Mouse (Mus musculus): ENCODE measurements around the gene Myl3.

Myl3 gene

DNA sequence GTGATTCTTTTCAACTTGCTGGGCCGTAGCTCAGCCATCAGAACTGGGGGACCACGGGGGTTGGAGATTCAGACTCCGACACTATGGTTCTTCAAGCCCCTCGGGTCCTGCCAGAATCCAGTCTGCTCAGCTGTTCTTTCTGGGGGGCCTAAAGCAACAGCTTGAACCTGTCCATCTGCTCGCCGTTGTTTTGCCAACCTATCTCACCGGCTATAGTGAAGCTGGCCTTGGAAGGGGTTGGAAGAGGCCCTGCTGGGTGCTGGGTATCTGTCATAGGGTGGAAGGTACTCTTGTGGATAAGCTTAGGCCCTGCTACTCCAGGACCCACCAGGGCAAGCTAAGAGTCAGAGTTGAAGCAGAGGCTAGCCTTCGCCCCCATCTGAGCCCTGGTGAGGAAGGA, 19.2 kb downstream of the Myl3 start:
- no peak for DNase-seq (ENCODE audit: low read depth, low spot score)

DNA sequence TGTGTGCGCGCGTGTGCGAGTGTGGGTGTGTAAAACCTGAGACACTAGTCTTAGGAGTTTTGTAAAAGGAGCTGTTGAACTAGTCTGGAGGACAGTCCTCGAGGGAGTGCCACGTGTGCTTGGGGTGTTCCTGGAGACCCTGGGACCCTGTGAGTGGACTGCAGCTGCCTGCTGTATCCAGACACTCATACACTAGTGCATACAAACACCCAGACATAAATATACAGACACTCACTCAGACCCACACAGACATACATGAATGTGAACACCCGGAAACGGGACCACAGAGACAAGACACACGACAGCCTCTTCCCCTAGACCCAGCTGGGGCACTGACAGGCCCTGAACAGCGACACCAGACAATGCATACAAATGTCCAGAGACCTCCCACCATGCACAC, 21.1 kb downstream of the Myl3 start:
- no peak for DNase-seq (ENCODE audit: low read depth, low spot score)

DNA sequence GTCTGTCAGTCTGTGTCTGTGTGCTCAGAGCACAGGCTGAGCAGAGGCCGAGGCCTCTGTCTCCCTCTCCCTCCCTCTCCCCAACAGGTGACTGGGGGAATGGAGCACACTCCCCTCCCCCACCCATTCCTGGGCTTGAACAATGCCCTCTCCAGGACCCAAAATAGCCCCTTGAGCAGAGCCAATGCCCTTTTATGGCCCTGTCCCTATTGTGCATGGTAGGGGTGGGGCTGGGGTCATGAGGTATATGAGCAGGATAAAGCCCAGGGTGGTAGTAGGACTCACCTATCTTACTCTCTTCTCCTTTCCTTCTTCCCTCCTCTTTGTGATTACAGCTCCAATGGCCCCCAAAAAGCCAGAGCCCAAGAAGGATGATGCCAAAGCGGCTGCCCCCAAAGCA, 21.7 kb downstream of the Myl3 start:
- DNase-seq (ENCODE audit: low read depth, low spot score), result no peak

DNA sequence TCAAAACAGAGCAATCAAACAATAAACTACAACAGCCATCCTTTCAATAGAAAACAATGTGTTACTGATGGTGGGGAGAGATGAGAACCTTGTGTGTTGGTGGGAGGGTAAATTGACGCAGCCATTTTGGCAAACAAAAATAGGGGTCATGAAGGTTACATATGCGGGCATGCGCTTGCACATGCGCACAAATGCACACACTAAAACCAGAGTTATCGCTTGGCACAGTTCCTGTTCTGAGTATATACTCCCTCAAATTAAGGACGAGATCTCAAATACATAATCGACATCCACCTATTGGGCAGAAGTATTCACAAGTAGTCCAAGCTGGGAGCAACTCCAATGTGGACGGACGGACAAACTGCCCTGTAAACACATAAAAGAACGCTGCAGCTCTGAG, 30.7 kb downstream of the Myl3 start:
- no peak for DNase-seq (ENCODE audit: low read depth, low spot score)

DNA sequence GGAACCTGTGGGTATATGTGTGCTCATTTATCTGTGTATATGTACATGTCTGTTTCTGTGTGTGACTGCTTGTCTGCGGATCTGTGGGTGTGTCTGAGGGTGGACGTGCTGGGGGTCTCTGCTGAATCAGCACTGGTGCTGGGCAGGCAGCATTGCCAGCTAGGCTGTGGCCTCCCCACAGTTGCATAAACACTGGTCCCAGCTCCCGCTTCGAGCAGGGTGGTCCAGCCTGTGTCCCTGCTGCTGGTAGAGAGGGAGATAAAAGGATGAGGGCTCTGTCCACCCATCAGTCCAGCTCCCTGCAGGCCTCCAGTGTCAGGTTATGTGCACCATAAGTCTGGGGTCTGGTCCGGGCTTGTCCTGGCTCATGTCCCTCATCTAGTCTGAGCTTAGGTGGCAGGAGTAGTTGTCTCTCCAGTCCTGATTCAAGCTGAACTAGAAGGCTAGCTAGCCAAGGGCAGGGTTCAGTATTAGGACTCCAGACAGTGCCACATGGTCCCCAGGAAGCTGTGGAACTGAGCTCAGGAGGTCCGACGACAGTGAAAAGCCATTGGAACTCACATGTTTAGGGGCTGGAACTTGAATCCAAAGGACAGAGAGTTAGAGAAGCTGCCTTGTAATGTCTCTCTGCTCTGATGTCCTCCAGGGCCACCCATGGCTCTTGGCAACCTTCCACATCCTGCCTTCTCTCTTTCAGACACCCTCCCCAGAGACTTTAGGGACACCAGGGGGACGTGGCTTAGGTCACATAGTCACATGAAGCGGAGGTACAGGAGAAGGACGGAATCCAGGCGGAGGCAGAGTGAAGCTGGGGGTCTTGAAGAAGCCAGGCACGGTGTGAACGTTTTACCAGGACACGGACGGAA, 33.0 kb downstream of the Myl3 start:
- DNase-seq (ENCODE audit: low read depth, low spot score), result no peak

DNA sequence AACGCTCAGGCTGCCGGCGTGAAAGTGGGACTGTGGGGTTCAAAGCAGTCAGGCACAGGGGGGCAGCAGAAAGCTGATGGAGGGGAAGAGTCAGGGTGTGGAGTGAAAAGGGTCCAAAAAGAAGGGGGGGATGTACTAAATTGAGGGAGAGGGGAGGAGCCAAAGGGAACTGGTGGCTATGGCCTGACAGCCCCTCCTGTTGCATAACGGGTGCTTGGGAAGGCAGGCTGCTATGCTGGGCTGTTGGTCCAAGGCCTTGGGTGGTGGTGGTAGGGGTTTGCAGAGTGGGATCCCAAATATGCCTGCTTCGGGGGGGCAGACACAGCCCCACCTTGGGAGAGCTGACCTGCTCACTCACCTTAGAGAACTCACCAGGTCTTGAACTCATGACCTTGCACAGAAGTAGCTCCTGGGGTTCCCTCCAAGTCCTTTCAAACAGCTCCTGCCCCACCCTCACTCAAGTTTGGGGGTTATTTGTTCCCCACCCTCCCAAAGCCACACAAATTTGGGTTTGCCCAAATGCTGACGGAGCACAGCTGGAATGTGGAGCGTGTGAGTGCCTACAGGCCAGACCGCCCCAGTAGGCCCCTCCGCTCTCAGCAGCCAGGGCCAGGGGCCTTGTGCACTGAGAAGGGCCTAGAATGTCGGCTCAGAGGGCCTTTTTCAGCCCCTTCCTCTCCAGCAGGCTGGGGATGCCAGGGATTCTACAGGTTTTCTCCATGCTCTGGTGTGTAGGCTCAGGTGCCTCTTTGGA, 33.8 kb downstream of the Myl3 start:
- no peak for DNase-seq (ENCODE audit: low read depth, low spot score)

DNA sequence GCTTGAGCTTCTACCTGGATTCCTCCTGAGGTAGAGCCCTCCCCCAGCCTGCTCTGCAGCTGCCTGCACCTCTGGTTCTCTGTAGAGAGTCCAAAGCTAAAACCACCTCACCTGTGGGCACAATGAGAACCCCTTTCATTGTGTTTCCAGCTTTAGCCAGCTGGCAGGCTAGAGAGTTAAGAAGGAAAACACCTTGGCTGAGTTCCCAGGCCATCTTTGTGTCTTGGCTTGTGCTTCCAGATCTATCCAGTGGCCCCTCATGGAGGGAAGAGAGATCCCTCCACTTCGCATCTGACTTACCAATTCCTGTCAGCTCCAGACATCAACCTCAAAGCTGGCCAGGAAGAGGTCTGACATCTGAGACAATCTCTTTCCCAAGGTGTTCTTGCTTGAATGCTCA, 36.4 kb downstream of the Myl3 start:
- no peak for DNase-seq (ENCODE audit: low read depth, low spot score)

DNA sequence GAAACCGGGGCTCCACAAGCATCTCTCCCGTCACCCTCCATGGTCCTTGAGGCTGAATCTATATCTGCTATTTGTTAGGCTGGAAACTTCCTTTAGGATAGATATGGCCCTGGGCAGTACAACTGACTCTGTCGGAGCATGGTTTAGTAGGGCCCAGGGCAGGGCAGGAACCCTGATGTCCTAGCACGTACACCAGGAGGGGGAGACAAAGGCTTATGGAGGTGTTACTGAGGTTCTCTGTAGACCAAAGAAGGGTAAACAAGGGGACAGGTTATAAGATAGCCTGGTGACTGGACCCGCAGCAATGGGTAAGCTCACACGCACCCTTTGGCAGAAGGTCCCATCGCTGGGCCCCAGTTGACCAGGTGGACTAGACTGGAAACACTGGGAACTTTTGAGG, 36.9 kb downstream of the Myl3 start:
- no peak for DNase-seq (ENCODE audit: low read depth, low spot score)

DNA sequence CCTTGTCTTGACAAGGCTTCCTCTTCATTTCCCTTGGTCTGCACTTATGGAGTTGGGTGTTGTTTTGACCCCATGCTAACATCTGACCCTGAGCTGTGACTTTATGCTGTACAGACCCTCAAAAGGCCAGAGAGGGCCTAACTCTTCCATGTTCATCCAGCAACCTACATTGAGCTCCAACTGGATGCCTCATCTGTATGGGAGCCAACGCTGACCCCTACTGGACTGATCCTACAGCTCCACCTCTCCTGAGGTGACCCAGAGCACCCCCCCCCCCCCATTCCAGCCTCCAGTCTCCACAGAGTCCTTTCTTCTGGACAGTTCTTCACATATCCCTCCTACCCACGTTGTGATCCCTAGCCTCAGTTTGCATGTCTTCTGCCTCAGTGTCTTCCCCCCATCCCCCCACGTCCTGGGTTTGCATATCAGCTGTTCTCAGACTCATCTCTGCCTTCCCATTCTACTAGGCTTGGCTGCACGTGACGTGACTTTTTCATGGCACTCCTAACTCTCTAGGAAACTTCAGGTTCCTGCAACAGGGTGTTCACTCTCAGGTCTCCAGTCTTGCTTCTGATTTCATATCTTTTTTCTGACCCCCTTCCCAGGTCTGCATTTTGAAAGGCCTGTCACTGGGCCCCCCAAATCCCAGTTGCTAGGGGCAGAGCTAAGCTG, 37.7 kb downstream of the Myl3 start:
- peak; percentile 32 for DNase-seq (ENCODE audit: low read depth, low spot score)

DNA sequence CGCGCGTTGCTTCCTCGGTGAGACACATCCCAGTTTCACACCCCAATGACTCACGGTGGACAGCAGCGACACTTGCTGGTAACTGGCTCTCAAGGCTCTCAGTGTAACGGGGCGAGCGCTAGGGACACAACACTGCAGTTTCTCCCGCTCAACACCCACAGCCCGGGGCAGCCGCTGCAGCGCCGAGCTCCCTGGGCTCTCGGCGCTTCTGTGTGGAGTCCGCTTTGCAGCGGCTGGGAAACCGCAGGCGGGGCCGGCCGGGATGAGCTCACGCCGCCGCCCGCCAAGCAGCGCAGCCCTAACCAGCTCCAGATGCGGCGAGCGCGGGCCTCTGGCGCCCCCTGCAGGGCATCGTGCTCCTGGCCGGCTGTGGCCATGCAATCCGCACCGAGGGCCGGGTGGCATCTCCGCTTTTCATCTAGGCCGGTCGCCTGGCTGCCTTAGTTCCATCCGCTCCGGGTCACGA, 39.6 kb downstream of the Myl3 start:
- DNase-seq (ENCODE audit: low read depth, low spot score), result peak; percentile 92

DNA sequence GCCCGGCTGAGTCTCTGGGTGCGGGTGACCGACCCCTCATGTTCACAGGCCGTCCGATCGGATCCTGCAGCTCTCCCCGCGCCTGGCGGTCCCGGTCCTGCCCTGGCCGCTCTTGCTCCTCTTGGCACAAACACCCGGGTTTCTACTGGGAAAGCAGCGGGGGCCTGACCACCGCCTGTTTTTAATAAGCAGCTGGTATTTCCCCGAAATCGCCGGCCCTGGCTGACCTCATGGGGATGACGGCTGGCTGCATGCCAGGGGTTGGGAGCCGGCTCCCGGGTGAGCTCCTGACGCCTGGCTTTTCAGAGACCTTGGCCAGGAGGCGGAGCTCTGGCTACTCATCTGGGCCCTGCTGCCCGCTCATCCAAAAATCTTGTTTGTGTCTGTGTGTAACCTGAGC, 40.1 kb downstream of the Myl3 start:
- DNase-seq (ENCODE audit: low read depth, low spot score), result no peak

DNA sequence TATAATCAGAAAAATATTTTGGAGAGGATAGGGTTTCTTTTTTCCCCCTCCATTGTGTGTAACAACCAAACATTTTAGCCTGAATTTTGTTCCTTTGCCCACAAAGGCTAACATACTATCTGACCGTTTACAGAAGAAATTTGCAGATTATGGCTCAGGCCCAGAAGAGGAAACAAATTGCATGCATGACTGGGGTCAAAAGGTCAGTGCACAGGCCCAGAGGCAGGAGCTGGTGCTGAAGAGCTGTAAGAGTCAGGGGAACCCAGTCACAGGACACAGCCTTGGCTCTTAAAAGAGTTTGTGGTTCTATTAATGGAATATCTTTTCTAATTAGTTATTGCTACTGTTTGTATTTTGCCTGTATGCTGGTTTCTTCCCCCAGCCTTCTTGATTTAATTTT, 42.0 kb downstream of the Myl3 start:
- no peak for DNase-seq (ENCODE audit: low read depth, low spot score)

DNA sequence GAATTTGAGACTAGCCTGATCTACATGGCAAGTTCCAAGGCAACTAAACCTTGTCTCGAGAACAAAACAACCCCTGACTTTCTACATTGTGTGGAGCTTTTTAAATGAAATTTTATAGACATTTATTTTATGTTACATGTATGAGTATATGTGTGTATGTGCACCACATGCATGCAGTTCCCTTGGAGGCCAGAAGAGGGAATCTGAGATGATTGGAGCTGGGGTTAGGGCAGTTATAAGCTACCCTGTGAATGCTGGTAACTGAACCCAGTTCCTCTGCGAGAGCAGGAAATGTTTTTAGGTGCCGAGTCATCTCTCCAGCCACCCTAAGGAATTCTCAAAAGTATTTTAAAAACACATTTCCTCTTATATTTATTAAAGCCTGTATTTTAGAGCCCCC, 46.5 kb downstream of the Myl3 start:
- no peak for DNase-seq (ENCODE audit: low read depth, low spot score)

DNA sequence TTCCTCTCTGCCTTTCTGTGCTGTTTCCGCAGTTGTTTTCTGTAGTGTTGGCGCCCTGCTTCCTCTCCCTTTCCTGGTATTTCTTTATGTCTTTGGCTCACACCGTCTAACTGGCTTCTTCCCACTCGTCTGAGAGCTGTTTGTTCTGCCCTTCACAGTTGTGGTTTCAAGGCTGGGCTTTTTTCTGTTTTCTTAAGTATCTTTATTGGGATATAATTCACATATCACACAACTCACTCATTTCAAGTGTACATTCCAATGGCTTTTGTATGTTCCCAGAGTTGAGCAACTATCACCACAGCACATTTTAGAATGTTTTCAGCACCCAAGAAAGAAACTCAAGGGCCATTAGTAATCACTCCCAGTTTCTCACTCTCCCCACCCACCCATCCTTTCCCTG, 48.8 kb downstream of the Myl3 start:
- no peak for DNase-seq (ENCODE audit: low read depth, low spot score)

DNA sequence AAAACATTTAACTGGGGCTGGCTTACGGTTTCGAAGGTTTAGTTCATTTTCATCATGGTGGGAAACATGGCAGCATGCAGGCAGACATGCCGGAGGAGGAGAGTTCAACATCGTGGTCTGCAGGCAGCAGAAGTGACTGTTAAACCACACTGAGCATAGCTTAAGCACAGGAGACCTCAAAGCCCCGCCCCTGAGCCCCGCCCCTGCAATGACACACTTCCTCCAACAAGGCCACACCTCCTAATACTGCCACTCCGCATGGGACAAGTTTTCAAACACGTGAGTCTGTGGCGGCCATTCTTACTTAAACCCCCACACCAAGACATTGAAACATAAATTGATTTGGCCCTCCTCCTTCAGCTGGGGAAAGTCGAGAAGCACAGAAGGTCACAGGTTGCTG, 55.4 kb downstream of the Myl3 start:
- no peak for DNase-seq (ENCODE audit: low read depth, low spot score)

DNA sequence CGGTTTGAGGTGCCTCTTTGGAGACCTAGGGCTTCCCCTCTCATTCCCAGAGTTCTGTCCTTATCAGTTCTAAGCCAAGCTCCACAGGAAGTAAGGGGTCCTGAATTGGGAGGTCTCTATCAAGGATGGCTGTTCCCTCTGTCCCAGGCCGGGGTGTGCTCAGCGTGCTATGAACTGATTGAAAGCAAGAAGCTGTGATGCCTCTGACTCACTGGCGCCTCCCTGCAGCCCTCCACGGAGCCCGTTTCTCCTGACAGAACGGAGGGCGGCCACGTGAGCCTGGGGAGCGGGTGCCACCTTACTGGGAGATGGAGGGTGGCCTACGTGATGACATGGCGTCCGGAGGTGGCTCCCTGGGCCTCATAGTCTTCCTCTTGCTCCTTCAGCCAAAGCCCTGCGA, 56.2 kb downstream of the Myl3 start, which contains the start of gene Prss42:
Gene Prss42, plus strand, starts transcription at position 301 of the 400 bp plus-strand sequence.
- DNase-seq (ENCODE audit: low read depth, low spot score), result no peak

DNA sequence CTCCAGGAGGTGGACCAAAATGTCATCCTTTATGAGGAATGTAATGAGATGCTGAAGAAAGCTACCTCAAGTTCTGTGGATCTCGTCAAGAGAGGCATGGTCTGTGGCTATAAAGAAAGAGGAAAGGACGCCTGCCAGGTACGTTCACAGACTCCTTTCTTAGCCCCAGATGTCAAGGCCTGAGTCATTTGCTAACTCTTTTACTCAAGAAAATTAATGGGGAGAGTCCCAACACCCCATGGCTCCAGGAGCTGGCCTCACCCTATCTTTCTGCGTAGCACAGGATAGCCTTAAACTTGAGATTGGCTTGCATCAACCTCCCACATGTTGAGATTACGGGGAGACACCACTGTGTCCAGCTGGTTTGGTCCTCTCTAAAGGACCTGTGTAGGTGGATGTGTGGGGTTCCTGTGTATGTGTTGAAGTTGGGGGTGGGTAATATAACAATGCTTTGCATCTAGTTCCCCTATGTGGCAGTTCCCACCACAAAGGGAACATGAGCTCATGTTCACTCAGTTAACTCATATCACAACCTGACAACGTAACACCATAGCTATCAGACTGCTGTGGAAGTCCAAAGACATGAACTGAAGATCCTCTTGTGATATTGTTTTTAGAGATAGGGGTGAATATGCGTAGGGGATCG, 59.3 kb downstream of the Myl3 start:
- DNase-seq (ENCODE audit: low read depth, low spot score), result no peak

DNA sequence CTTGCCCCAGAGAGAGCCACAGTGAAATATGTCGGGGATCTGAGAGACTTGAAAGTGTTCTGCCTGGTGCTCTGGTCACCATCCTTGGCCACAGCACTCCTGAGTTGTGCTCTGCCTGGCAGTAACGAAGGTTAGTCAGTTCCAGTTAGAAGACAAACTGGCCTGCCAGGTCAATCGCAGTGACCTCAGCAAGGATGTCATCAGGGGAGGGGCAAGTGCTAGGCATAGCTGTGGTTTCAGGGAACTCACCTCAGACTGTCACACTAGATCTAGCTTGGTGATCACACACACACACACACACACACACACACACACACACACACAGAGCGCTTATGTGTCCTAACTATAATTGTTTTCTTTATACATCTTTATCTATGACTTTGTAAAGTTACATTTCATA, 61.6 kb downstream of the Myl3 start:
- DNase-seq (ENCODE audit: low read depth, low spot score), result no peak

DNA sequence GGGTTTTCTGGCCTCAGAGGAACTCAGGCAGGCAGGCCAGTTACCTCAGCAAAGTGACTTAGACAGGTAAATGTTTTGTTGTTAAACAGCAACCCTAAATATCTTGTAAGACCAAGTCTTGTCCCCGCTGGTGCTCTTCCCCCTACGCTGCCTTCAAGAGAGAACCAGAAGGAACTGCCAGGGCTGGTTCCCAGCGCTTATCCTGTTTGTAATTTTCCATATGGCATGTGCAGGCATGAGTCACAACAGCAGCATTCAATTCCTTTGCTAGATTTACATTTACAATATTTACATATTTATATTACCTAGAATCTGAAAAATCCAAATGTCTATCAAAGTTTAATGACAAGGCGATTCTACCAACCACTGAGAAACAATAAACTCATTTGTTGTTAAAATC, 68.4 kb downstream of the Myl3 start:
- DNase-seq (ENCODE audit: low read depth, low spot score), result no peak

DNA sequence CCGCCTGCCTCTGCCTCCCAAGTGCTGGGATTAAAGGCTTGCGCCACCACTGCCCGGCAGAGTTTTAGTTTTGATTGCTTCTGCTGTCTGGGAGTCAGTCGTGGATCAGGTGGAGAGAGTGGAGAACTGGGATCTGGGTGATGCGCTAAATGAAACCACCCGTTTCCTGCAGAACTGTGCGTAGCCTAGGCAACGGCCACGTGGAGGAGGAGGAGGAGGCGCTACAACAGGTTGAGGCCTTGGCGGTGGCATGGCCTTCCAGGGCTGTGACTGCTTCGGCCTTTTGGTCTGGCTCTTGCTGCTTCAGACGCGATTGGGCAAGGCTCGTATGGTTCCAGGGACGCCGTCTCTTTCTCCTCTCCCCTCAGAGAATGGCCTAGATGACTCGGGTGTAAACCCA, 72.1 kb downstream of the Myl3 start, which contains the start of gene Prss44:
Gene Prss44, plus strand, starts transcription at position 206 of the 400 bp plus-strand sequence.
- DNase-seq (ENCODE audit: low read depth, low spot score), result no peak

All from CD4-positive, CD25-positive, alpha-beta regulatory T cell, adult 2 months (primary cell).